In genomic region chr15:80088637-80089036, GRCm38 (mm10) we compare ENCODE assay signal across 9 mouse cellular contexts. TPM values are rescaled to one million over a fixed set of nuclear protein-coding genes. Genes with fewer than 3 reads are reported as not detected.
DNase-seq lines count a peak whose midpoint lies in the region; ATAC-seq and TF ChIP-seq lines count a peak whose summit lies in the region.
"Had no signal": no experiment of that assay in that cellular context is flagged by ENCODE, and none has a peak within 500 bp of the region (broad histone marks: within the 10 kb centered on the region; RNA-seq: fewer than 3 reads in every experiment).

No protein-coding gene starts in this region.

- H3K27ac ChIP-seq in liver, embryonic 16.5 days (ENCODE audit: low read length): peak overlapping the region; percentile 89; the same call in 1 of the 2 replicates
- H3K27ac ChIP-seq: limb, embryonic 15.5 days had no signal

- peak; percentile 98 for DNase-seq in MN1 (ENCODE audit: low spot score)
- peak; percentile 92 for DNase-seq in cerebellum, adult 9-11 months
- DNase-seq in gastrocnemius, adult 18-20 months (ENCODE audit: low spot score): peak; percentile 90
- DNase-seq in kidney, postnatal 4 days: peak; percentile 97
- DNase-seq in retina, postnatal 7 days (ENCODE audit: low read depth, low spot score): peak; percentile 88
- peak; percentile 53 for DNase-seq in urinary bladder, postnatal 10 days (ENCODE audit: low spot score)

- H3K9ac ChIP-seq in liver, embryonic 16.5 days (ENCODE audit: low read depth, low read length): no peak overlapping the region
- H3K9ac ChIP-seq: limb, embryonic 15.5 days had no signal

- 25% methylated on average over 4 of the region's 4 CpGs for WGBS in liver, embryonic 16.5 days (ENCODE audit: insufficient replicate concordance)

- no peak for ATAC-seq in liver, embryonic 16.5 days (ENCODE audit: low read depth)

- H3K4me3 ChIP-seq in C2C12 (ENCODE audit: insufficient read depth, poor library complexity, severe bottlenecking): no peak overlapping the region
- H3K4me3 ChIP-seq in liver, embryonic 16.5 days (ENCODE audit: low read depth, low read length): no peak overlapping the region
- H3K4me3 ChIP-seq: limb, embryonic 15.5 days had no signal

- no peaks in the 10 kb centered on the region for H3K79me3 ChIP-seq in C2C12 (ENCODE audit: low read depth)

- H3ac ChIP-seq in C2C12 (ENCODE audit: control insufficient read depth, insufficient read length, low read depth): no peak overlapping the region

- H3K4me2 ChIP-seq in liver, embryonic 16.5 days (ENCODE audit: low read depth, low read length): no peak overlapping the region
- H3K4me2 ChIP-seq: limb, embryonic 15.5 days had no signal

- H3K36me3 ChIP-seq in C2C12 (ENCODE audit: control insufficient read depth, insufficient read depth): no peaks in the 10 kb centered on the region
- H3K36me3 ChIP-seq in liver, embryonic 16.5 days (ENCODE audit: control insufficient read depth, insufficient read depth): no peaks in the 10 kb centered on the region
- H3K36me3 ChIP-seq: limb, embryonic 15.5 days had no signal

- peaks cover 50% of the 10 kb centered on the region for H3K4me1 ChIP-seq in liver, embryonic 16.5 days (ENCODE audit: control insufficient read depth, low read depth, low read length)

- no peaks in the 10 kb centered on the region for H3K79me2 ChIP-seq in C2C12 (ENCODE audit: control insufficient read depth, insufficient read depth)

- H3K9me3 ChIP-seq in liver, embryonic 16.5 days (replicated peaks; ENCODE audit: control insufficient read depth, low read length): 0 out of 2 replicates have a peak, but pooled peaks cover 4% of the 10 kb centered on the region
- H3K9me3 ChIP-seq: limb, embryonic 15.5 days had no signal

- peak; percentile 95 for TF ChIP-seq CTCF in C2C12 (IDR thresholded peaks at IDR 0.05; ENCODE audit: control insufficient read depth, insufficient read depth, insufficient read length)

- no peaks in the 10 kb centered on the region for H3K27me3 ChIP-seq in C2C12 (ENCODE audit: control insufficient read depth, insufficient read depth, insufficient read length)
- H3K27me3 ChIP-seq in liver, embryonic 16.5 days (ENCODE audit: control insufficient read depth, insufficient read depth, low read depth, low read length): peaks cover 13% of the 10 kb centered on the region

TF ChIP-seq in C2C12, 6 proteins besides CTCF, POLR2A, EP300 and RAD21:
- TF ChIP-seq MYOG (IDR thresholded peaks at IDR 0.05; ENCODE audit: control insufficient read depth, extremely low read depth, insufficient read length) (no peak), MAX (IDR thresholded peaks at IDR 0.05) (peak; percentile 28), USF1 (IDR thresholded peaks at IDR 0.05; ENCODE audit: low read depth) (no peak)

RNA-seq across cellular contexts. Expression of gene Syngr1, which starts 2.5 kb away (rescaled TPM):
- 7.9 TPM for polyA plus RNA-seq in C2C12 (2012; fragmentation: generic; extraction: Trizol)
- 10 to 100 TPM; 54.8 to 60.6 TPM for total RNA-seq in gastrocnemius, adult 18-20 months (2021)
- 11.3 and 12.7 TPM in 2 replicates for polyA plus RNA-seq in liver, embryonic 16.5 days (2015; fragmentation: Nextera tagmentation; extraction: Ambion mirVana)

RNA-seq across cellular contexts. Expression of gene Rpl3, which starts 3.0 kb away (rescaled TPM):
- 1,181 TPM for polyA plus RNA-seq in C2C12 (2012; fragmentation: generic; extraction: Trizol)
- 10 to 100 TPM; 37.2 to 48.3 TPM for total RNA-seq in gastrocnemius, adult 18-20 months (2021)
- 481 and 545 TPM in 2 replicates for polyA plus RNA-seq in liver, embryonic 16.5 days (2015; fragmentation: Nextera tagmentation; extraction: Ambion mirVana)

RNA-seq across cellular contexts. Expression of gene Tab1, which starts 44.3 kb away (rescaled TPM):
- 30.2 TPM for polyA plus RNA-seq in C2C12 (2012; fragmentation: generic; extraction: Trizol)
- 10 to 100 TPM; 11.0 to 12.5 TPM for total RNA-seq in gastrocnemius, adult 18-20 months (2021)
- 11.3 and 12.2 TPM in 2 replicates for polyA plus RNA-seq in liver, embryonic 16.5 days (2015; fragmentation: Nextera tagmentation; extraction: Ambion mirVana)
